In genomic region chr10:50763457-50764310, GRCm38 (mm10) we compare ENCODE assay signal across 12 mouse cellular contexts.
A peak's percentile ranks its signal among the peaks of the same experiment; 100 is the strongest.
DNase-seq lines count a peak whose midpoint lies in the region; ATAC-seq lines count a peak whose summit lies in the region.
"Had no signal": no experiment of that assay in that cellular context is flagged by ENCODE, and none has a peak within 500 bp of the region (broad histone marks: within the 10 kb centered on the region; RNA-seq: fewer than 3 reads in every experiment).

No protein-coding gene starts in this region.

- peak; percentile 70 for ATAC-seq in hindbrain, embryonic 11.5 days (ENCODE audit: low FRiP score)
- ATAC-seq in forebrain, embryonic 13.5 days: peak; percentile 70
- no peak for ATAC-seq in liver, embryonic 16.5 days (ENCODE audit: low read depth)

- no peak for DNase-seq in hindbrain, embryonic 11.5 days (ENCODE audit: low spot score)
- DNase-seq in hindbrain, embryonic 10.5 days (ENCODE audit: low spot score): no peak
- DNase-seq in A20 (ENCODE audit: low read depth, low spot score): peak; percentile 25
- DNase-seq in heart, adult 18-20 months: no peak
- no peak for DNase-seq in spleen, adult 12 weeks (ENCODE audit: low spot score)
- DNase-seq in left cerebral cortex, postnatal 4 days: no peak
- DNase-seq: heart, adult 11 months; right cerebral cortex, adult 18-20 months had no signal

- H3K27me3 ChIP-seq in hindbrain, embryonic 11.5 days (ENCODE audit: control insufficient read depth, insufficient read depth, low read length): no peaks in the 10 kb centered on the region
- H3K27me3 ChIP-seq in hindbrain, embryonic 10.5 days (ENCODE audit: insufficient read depth, poor library complexity, severe bottlenecking): no peaks in the 10 kb centered on the region
- 0 out of 2 replicates have a peak, but pooled peaks cover 2% of the 10 kb centered on the region for H3K27me3 ChIP-seq in forebrain, embryonic 13.5 days
- H3K27me3 ChIP-seq in liver, embryonic 16.5 days (ENCODE audit: control insufficient read depth, insufficient read depth, low read depth, low read length): no peaks in the 10 kb centered on the region
- H3K27me3 ChIP-seq: embryonic facial prominence, embryonic 15.5 days had no signal

- no peaks in the 10 kb centered on the region for H3K4me1 ChIP-seq in hindbrain, embryonic 11.5 days (replicated peaks; ENCODE audit: control insufficient read depth, insufficient read depth, low read length)
- no peaks in the 10 kb centered on the region for H3K4me1 ChIP-seq in hindbrain, embryonic 10.5 days (replicated peaks)
- H3K4me1 ChIP-seq in forebrain, embryonic 13.5 days: peaks cover 5% of the 10 kb centered on the region; the same call in 1 of the 2 replicates
- no peaks in the 10 kb centered on the region for H3K4me1 ChIP-seq in liver, embryonic 16.5 days (ENCODE audit: control insufficient read depth, low read depth, low read length)
- H3K4me1 ChIP-seq: embryonic facial prominence, embryonic 15.5 days had no signal

- H3K4me2 ChIP-seq in hindbrain, embryonic 11.5 days (replicated peaks; ENCODE audit: low read depth, low read length): no peak overlapping the region
- no peak overlapping the region for H3K4me2 ChIP-seq in forebrain, embryonic 13.5 days
- no peak overlapping the region for H3K4me2 ChIP-seq in liver, embryonic 16.5 days (ENCODE audit: low read depth, low read length)
- H3K4me2 ChIP-seq: embryonic facial prominence, embryonic 15.5 days; limb, embryonic 13.5 days had no signal

- no peak overlapping the region for H3K9ac ChIP-seq in hindbrain, embryonic 11.5 days (ENCODE audit: low read depth, low read length)
- H3K9ac ChIP-seq in forebrain, embryonic 13.5 days: no peak overlapping the region
- no peak overlapping the region for H3K9ac ChIP-seq in liver, embryonic 16.5 days (ENCODE audit: low read depth, low read length)
- H3K9ac ChIP-seq: embryonic facial prominence, embryonic 15.5 days; limb, embryonic 13.5 days had no signal

- H3K9me3 ChIP-seq in hindbrain, embryonic 11.5 days (ENCODE audit: control insufficient read depth, low read length): no peaks in the 10 kb centered on the region
- H3K9me3 ChIP-seq in hindbrain, embryonic 10.5 days: no peaks in the 10 kb centered on the region
- H3K9me3 ChIP-seq in forebrain, embryonic 13.5 days (replicated peaks): no peaks in the 10 kb centered on the region
- H3K9me3 ChIP-seq in liver, embryonic 16.5 days (replicated peaks; ENCODE audit: control insufficient read depth, low read length): no peaks in the 10 kb centered on the region
- H3K9me3 ChIP-seq: embryonic facial prominence, embryonic 15.5 days; limb, embryonic 13.5 days had no signal

- no peaks in the 10 kb centered on the region for H3K36me3 ChIP-seq in hindbrain, embryonic 11.5 days (ENCODE audit: control insufficient read depth, insufficient read depth, low read length)
- H3K36me3 ChIP-seq in hindbrain, embryonic 10.5 days: 0 out of 2 replicates have a peak, but pooled peaks cover 3% of the 10 kb centered on the region
- no peaks in the 10 kb centered on the region for H3K36me3 ChIP-seq in forebrain, embryonic 13.5 days (ENCODE audit: poor library complexity, severe bottlenecking)
- no peaks in the 10 kb centered on the region for H3K36me3 ChIP-seq in liver, embryonic 16.5 days (ENCODE audit: control insufficient read depth, insufficient read depth)
- H3K36me3 ChIP-seq: embryonic facial prominence, embryonic 15.5 days had no signal

- H3K4me3 ChIP-seq in hindbrain, embryonic 11.5 days (ENCODE audit: low read depth, low read length): no peak overlapping the region
- no peak overlapping the region for H3K4me3 ChIP-seq in hindbrain, embryonic 10.5 days
- no peak overlapping the region for H3K4me3 ChIP-seq in forebrain, embryonic 13.5 days
- H3K4me3 ChIP-seq in liver, embryonic 16.5 days (ENCODE audit: low read depth, low read length): no peak overlapping the region
- H3K4me3 ChIP-seq: embryonic facial prominence, embryonic 15.5 days; limb, embryonic 13.5 days had no signal

- no peak overlapping the region for H3K27ac ChIP-seq in hindbrain, embryonic 11.5 days (ENCODE audit: low read depth, low read length)
- H3K27ac ChIP-seq in hindbrain, embryonic 10.5 days: no peak overlapping the region
- H3K27ac ChIP-seq in forebrain, embryonic 13.5 days: no peak overlapping the region
- H3K27ac ChIP-seq in liver, embryonic 16.5 days (ENCODE audit: low read length): peak overlapping the region; percentile 38; the same call in 1 of the 2 replicates
- H3K27ac ChIP-seq: embryonic facial prominence, embryonic 15.5 days; limb, embryonic 13.5 days had no signal

- WGBS in hindbrain, embryonic 11.5 days: 62% methylated on average over 7 of the region's 7 CpGs
- WGBS in hindbrain, embryonic 10.5 days: 74% methylated on average over 7 of the region's 7 CpGs
- WGBS in forebrain, embryonic 13.5 days: 29% methylated on average over 7 of the region's 7 CpGs
- 63% methylated on average over 7 of the region's 7 CpGs for WGBS in liver, embryonic 16.5 days (ENCODE audit: insufficient replicate concordance)

- intact Hi-C loops in left cerebral cortex, postnatal 4 days (cut with DNase I): no loop called here
